Mouse (Mus musculus): ENCODE measurements at regions not wholly inside any gene's neighbourhood (a gene's known extent, or its start where the extent isn't known, plus 50 kb on each side); places are given as distances from the start of the nearest gene placed in this dataset.

DNA sequence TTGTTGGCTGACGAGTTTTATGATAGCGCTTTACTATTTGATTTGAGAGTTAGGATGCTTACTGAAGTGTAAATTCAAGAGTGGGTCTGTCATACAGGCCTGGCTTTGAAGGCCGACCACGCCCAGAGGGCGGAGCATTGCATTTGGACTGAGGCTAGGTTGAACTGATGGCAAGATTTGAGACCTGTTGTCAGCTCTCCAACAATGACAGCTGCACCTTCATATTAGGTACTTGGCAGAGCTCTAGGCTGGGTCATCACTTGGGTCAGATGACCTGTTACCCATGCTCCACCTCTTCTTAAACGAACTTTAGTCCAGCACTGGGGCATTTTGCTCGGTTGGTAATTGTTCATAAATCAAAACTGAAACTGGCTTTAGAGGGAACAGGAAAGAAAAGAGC lies 231.1 kb upstream of the Ptbp2 start:
- H3K4me1 ChIP-seq (replicated peaks) = peaks cover 5% of the 10 kb centered on the region
- no peak overlapping the region for H3K27ac ChIP-seq
- WGBS = 95% methylated on average over 7 of the region's 7 CpGs
- no peak overlapping the region for H3K9ac ChIP-seq
- ATAC-seq (ENCODE audit: low FRiP score) = no peak
- no peak overlapping the region for H3K4me2 ChIP-seq
- H3K27me3 ChIP-seq = no peaks in the 10 kb centered on the region
- H3K36me3 ChIP-seq = no peaks in the 10 kb centered on the region
- no peak overlapping the region for H3K4me3 ChIP-seq
- no peaks in the 10 kb centered on the region for H3K9me3 ChIP-seq

DNA sequence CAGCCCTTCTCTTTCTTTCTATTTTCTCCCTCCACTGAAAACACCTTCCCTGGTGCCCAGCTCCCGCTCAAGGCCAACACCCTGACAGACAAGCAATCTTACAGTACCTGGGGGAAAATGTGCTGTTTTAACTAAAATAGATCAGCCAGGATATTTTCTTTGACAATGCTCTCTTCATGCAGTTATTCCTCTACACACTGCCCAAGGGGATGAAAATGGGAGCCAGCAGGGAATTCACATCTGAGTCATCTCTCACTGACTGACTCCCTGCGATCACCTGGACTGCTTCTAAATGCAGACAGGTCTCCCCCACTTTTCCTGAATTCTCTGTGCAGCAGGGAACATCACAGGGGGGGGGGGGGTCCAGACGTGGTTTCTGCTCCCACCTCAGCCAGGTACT lies 227.6 kb upstream of the Ptbp2 start:
- Histone ChIP-seq H3K4me2 (no peak overlapping the region), H3K9me3 (no peaks in the 10 kb centered on the region), H3K36me3 (no peaks in the 10 kb centered on the region), H3K27me3 (no peaks in the 10 kb centered on the region), H3K4me1 (replicated peaks) (no peaks in the 10 kb centered on the region), H3K9ac (peak overlapping the region; percentile 24; the same call in 1 of the 2 replicates), H3K4me3 (no peak overlapping the region), H3K27ac (no peak overlapping the region)
- whole genome bisulfite sequencing = 22% methylated on average over 3 of the region's 3 CpGs
- no peak for ATAC-seq (ENCODE audit: low FRiP score)

DNA sequence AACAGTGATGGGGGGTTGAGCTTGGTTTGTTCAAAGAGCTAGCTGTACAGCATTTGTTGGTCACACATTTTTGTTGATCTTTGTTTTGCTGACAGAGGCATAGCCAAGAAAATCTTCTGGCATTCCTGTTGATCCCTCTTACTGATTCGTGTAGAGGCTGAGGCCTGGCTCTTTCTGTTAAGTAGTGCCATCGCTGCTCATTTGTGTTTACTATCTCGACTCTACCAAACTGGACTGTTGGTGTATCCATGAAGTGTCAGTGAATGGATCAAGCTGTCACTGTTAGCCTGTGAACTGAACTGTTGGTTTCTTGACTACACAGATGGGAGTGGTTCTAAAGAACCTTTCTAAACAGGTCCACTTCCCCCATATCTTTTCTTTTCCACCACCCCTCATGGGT lies 223.8 kb upstream of the Ptbp2 start:
- H3K9me3 ChIP-seq = no peaks in the 10 kb centered on the region
- H3K36me3 ChIP-seq = no peaks in the 10 kb centered on the region
- no peak overlapping the region for H3K4me3 ChIP-seq
- no peak for ATAC-seq (ENCODE audit: low FRiP score)
- no peak overlapping the region for H3K27ac ChIP-seq
- H3K27me3 ChIP-seq = no peaks in the 10 kb centered on the region
- no peaks in the 10 kb centered on the region for H3K4me1 ChIP-seq (replicated peaks)
- WGBS = 96% methylated on average over 3 of the region's 3 CpGs
- H3K4me2 ChIP-seq = no peak overlapping the region
- H3K9ac ChIP-seq = no peak overlapping the region

DNA sequence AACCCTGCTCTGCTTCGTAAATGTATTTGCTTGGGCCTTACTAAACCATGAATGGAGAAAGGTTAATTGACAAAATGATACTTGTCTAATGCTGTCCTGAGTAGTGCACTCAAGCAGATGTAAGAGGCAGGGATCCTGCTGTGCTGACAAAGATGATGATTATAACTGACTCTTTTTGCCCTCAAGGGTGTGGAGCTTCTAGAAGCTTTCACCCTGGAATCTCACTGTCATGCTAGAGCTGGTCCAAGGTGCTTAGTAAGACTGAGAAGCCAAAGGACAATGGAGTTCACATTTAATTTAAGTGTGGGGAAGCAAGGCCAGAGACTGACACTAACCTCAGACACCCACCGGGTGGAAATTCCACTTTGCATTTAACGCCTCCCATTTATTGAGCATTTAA lies 220.3 kb upstream of the Ptbp2 start:
- H3K36me3 ChIP-seq = no peaks in the 10 kb centered on the region
- no peak overlapping the region for H3K27ac ChIP-seq
- 85% methylated on average over 3 of the region's 3 CpGs for WGBS
- H3K9me3 ChIP-seq = no peaks in the 10 kb centered on the region
- no peak overlapping the region for H3K9ac ChIP-seq
- no peaks in the 10 kb centered on the region for H3K4me1 ChIP-seq (replicated peaks)
- H3K4me3 ChIP-seq = no peak overlapping the region
- no peak overlapping the region for H3K4me2 ChIP-seq
- ATAC-seq (ENCODE audit: low FRiP score) = no peak
- H3K27me3 ChIP-seq = no peaks in the 10 kb centered on the region

DNA sequence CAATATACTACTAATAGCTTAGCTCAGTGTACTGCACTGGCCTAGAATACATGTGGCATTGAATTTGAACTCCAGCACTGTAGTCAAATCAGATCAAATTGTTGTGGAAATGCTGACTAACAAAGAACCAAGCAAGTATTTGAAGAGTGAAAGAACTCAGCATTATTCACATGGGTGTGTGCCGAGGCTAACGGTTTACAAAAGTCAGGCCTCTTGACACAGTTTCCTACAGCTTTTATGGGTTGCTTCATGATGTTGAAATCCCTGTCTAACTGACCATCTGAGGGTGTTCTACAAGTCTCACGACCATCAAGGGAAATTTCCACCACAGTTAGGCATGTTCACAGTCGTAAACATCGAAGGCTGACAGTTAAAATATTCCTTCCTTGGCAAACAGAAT lies 216.0 kb upstream of the Ptbp2 start:
- ATAC-seq (ENCODE audit: low FRiP score) = no peak
- WGBS = 92% methylated on average over 5 of the region's 5 CpGs

DNA sequence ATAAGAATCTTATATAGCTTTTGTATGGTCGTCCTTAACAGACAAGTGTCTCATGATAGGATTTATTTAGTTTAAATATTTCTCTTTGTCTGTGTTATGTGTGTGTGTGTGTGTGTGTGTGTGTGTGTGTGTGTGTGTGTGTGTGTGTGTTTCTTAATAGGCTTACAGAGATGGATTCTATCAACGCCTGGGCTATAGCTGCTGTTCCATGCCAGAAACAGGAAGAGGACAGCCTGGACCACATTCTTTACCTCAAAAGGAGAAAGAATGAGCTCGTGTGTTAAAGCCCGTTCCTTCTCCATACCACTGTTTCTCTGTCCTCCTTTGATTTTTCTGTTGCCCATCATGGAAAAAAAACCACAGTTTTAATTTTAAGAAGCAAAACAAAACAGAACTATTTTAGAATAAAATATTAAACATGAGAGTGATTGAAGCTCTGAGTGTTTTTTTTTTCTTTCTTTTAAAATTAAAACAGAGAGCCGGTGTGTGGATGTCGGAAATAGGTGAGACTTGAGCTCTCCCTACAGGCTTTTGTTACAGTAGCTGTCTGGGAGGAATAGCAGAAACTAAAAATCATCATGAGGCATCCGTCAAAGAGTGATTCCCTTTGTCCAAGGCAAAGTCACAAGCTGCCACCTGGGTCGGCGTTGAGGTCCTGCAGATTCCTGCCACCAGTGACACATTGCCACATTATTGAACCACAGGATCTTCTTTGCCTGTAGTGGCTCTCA lies 212.2 kb upstream of the Ptbp2 start:
- Histone ChIP-seq H3K4me2 (no peak overlapping the region), H3K9me3 (no peaks in the 10 kb centered on the region), H3K36me3 (no peaks in the 10 kb centered on the region), H3K9ac (no peak overlapping the region), H3K4me3 (no peak overlapping the region), H3K27me3 (no peaks in the 10 kb centered on the region), H3K4me1 (replicated peaks) (0 out of 2 replicates have a peak, but pooled peaks cover 3% of the 10 kb centered on the region), H3K27ac (no peak overlapping the region)
- 64% methylated on average over 9 of the region's 9 CpGs for WGBS
- ATAC-seq (ENCODE audit: low FRiP score) = no peak

More for the DNA sequence above, 216.0 kb upstream of the Ptbp2 start:
- no peak overlapping the region for H3K27ac ChIP-seq
- H3K4me1 ChIP-seq (replicated peaks) = 0 out of 2 replicates have a peak, but pooled peaks cover 3% of the 10 kb centered on the region
- no peak overlapping the region for H3K4me3 ChIP-seq
- no peaks in the 10 kb centered on the region for H3K36me3 ChIP-seq
- H3K9ac ChIP-seq = no peak overlapping the region
- H3K9me3 ChIP-seq = no peaks in the 10 kb centered on the region
- H3K4me2 ChIP-seq = no peak overlapping the region
- no peaks in the 10 kb centered on the region for H3K27me3 ChIP-seq

DNA sequence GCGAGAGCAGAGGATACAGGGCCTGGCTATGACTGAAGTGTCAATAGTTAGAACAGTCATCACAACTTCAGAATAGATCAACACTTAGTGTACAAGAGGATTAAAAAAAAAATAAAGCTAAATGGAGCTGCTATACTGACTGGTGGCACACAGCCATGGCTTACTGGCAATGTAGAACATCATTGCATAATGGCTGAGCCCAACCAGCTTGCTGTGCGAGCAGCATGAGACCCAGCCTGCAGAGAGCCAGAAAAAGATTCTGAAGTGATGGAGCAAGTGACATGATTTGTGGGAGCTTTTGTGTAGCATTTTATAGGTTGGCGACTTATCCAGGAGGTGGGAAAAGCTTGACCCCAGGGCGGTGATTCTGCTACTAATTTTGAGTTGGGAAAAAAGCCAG lies 211.5 kb upstream of the Ptbp2 start:
- Histone ChIP-seq H3K27ac (no peak overlapping the region), H3K36me3 (no peaks in the 10 kb centered on the region), H3K27me3 (no peaks in the 10 kb centered on the region), H3K4me3 (no peak overlapping the region), H3K4me2 (no peak overlapping the region), H3K9ac (no peak overlapping the region), H3K4me1 (replicated peaks) (0 out of 2 replicates have a peak, but pooled peaks cover 3% of the 10 kb centered on the region), H3K9me3 (no peaks in the 10 kb centered on the region)
- 66% methylated on average over 4 of the region's 4 CpGs for WGBS
- ATAC-seq (ENCODE audit: low FRiP score) = no peak

DNA sequence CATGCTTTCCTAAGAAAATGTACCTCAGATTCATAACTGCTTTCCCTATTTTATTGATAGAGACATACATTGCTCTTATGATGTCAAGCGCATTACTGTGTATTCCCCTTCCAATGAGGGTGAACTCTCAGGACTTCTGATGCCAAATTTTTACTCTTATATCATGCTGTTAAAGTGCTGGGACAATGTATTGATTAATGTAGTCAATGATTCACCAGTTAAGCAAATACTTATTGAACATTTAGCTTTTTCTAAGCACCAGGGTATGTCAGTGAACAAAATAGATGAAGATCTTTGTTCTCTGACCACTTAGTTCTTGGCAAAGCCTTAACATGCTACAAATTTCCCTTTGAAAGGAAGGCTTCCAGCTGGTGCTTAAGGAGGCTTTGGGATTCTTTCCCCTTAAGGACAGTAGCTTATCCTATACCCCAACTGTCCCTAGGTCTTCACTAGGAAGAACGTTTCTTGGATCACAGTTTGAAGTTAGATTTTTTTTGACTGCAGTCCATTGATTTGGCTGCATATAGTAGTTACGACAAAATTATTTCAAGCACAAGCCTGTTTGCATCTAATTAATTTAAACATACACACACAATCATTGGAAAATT lies 203.1 kb upstream of the Ptbp2 start:
- no peak overlapping the region for H3K27ac ChIP-seq
- H3K4me3 ChIP-seq = no peak overlapping the region
- no peak overlapping the region for H3K9ac ChIP-seq
- H3K27me3 ChIP-seq = no peaks in the 10 kb centered on the region
- H3K9me3 ChIP-seq = no peaks in the 10 kb centered on the region
- no peak overlapping the region for H3K4me2 ChIP-seq
- no peak for ATAC-seq (ENCODE audit: low FRiP score)
- WGBS = 58% methylated on average over 3 of the region's 3 CpGs
- H3K4me1 ChIP-seq (replicated peaks) = no peaks in the 10 kb centered on the region
- H3K36me3 ChIP-seq = no peaks in the 10 kb centered on the region

DNA sequence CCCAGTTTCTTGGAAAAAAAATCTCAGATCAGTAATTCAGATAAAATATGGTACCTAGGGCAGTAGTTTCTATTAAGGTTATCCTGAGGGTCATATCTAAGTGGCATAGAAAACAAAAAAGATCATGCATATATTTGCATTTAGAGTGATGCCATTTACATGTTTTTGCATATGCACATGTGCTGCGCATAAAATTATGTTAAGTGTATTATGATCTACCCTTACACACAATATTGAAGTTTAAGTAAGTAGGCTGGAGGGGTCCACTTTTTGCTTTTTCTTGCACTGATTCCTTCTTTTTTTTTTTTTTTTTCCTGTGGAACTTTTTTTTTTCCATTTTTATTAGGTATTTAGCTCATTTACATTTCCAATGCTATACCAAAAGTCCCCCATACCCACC lies 193.1 kb upstream of the Ptbp2 start:
- ATAC-seq (ENCODE audit: low FRiP score) = no peak
- H3K4me3 ChIP-seq = no peak overlapping the region
- WGBS = 82% methylated on average over 1 of the region's 1 CpGs
- no peak overlapping the region for H3K9ac ChIP-seq
- no peaks in the 10 kb centered on the region for H3K9me3 ChIP-seq
- H3K27ac ChIP-seq = no peak overlapping the region
- no peak overlapping the region for H3K4me2 ChIP-seq
- no peaks in the 10 kb centered on the region for H3K4me1 ChIP-seq (replicated peaks)
- H3K27me3 ChIP-seq = no peaks in the 10 kb centered on the region
- no peaks in the 10 kb centered on the region for H3K36me3 ChIP-seq

DNA sequence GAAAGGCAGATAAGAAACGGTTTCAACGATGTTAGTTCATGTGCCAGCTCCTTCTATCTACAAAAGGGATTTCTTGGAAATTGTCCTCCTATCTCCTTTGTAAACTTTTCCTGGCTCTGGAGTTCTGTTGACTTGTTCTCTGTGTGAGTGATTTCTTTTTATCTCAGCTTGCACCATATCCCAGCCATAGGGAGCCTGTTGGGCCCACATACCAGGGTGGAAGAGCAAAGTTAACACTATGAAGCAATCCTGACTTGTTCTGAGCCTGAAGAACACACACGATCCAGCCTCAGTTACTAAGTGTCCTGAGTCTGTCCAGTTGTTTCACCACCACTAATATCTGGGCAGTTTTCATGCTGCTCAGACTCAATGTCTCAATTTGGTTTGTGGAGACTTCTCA lies 192.1 kb upstream of the Ptbp2 start:
- no peaks in the 10 kb centered on the region for H3K27me3 ChIP-seq
- H3K9ac ChIP-seq = no peak overlapping the region
- no peak for ATAC-seq (ENCODE audit: low FRiP score)
- no peak overlapping the region for H3K27ac ChIP-seq
- H3K4me1 ChIP-seq (replicated peaks) = no peaks in the 10 kb centered on the region
- H3K36me3 ChIP-seq = no peaks in the 10 kb centered on the region
- no peak overlapping the region for H3K4me3 ChIP-seq
- no peak overlapping the region for H3K4me2 ChIP-seq
- H3K9me3 ChIP-seq = no peaks in the 10 kb centered on the region
- 90% methylated on average over 3 of the region's 3 CpGs for WGBS

DNA sequence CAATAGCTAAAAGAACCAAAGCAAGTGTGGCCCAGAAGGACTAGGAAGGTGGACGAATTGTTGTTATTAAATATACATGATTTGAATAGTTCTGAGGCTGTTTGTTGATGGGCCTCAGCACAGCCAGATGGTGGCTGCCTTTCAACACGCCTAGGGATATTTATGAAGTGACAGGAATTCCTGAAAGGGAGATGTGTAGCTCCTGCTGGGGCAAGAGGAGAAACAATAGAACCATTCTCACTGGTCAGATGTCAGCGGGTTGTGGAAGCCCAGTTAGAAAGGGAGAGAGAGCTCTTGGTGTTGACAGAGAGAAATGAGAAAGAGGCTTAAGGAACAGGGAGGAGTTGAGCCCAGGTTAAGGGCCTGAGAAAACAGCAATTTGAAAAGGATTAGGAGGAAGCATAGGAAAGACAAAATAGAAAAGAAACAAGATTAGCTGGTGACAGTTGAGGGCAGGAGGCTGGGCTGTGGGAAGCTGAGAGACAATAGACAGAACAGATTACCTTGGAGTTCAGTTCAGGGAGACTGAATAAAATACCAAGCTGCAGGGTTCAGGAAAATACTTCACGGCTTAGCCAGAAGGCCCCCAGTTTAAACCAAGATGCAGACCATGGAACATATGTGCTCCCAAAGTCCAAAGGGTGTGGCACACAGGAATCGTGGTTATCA lies 174.7 kb upstream of the Ptbp2 start:
- WGBS = 12% methylated on average over 5 of the region's 5 CpGs
- Histone ChIP-seq H3K4me1 (replicated peaks) (peaks cover 16% of the 10 kb centered on the region; the same call in 1 of the 2 replicates), H3K9ac (no peak overlapping the region), H3K27me3 (peaks cover 5% of the 10 kb centered on the region; the same call in 1 of the 2 replicates), H3K9me3 (no peaks in the 10 kb centered on the region), H3K4me2 (no peak overlapping the region), H3K27ac (no peak overlapping the region), H3K4me3 (no peak overlapping the region), H3K36me3 (no peaks in the 10 kb centered on the region)
- ATAC-seq (ENCODE audit: low FRiP score) = no peak

DNA sequence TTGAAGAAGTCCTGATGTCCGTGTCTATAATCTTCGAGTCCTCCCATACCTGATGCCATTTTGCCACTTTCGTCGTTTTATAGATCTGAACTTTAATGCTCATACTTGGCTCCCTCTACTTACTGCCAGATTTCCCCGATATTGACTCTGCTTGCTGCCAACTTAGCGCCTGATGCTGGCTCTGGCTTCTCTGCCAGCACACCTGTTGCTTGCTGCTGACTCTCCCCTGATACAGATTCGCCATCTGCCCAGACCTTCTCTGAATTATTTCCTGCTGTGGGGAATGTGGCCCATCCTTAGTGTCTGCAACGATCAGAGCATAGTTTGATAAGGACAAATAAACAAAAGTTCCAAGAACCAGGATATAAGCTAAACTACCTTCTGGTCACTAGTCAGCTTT lies 173.3 kb upstream of the Ptbp2 start:
- no peak for ATAC-seq (ENCODE audit: low FRiP score)
- no peak overlapping the region for H3K4me2 ChIP-seq
- peaks cover 16% of the 10 kb centered on the region; the same call in 1 of the 2 replicates for H3K4me1 ChIP-seq (replicated peaks)
- H3K27ac ChIP-seq = no peak overlapping the region
- no peak overlapping the region for H3K9ac ChIP-seq
- H3K9me3 ChIP-seq = no peaks in the 10 kb centered on the region
- H3K27me3 ChIP-seq = peaks cover 5% of the 10 kb centered on the region; the same call in 1 of the 2 replicates
- no peak overlapping the region for H3K4me3 ChIP-seq
- WGBS = 83% methylated on average over 8 of the region's 8 CpGs
- H3K36me3 ChIP-seq = no peaks in the 10 kb centered on the region
